8 mouse cellular contexts compared by ENCODE assay signal in genomic region chr10:121477433-121477832, GRCm38 (mm10). TPM values are rescaled to one million over a fixed set of nuclear protein-coding genes. Genes with fewer than 3 reads are reported as not detected.
A peak's percentile ranks its signal among the peaks of the same experiment; 100 is the strongest.
DNase-seq lines count a peak whose midpoint lies in the region; ATAC-seq and TF ChIP-seq lines count a peak whose summit lies in the region.
"Had no signal": no experiment of that assay in that cellular context is flagged by ENCODE, and none has a peak within 500 bp of the region (broad histone marks: within the 10 kb centered on the region; RNA-seq: fewer than 3 reads in every experiment).

No protein-coding gene starts in this region.

- TF ChIP-seq CTCF in midbrain, postnatal 0 days (IDR thresholded peaks at IDR 0.05), result no peak
- no peak for TF ChIP-seq CTCF in stomach, postnatal 0 days (IDR thresholded peaks at IDR 0.05; ENCODE audit: low read depth)

- peak overlapping the region; percentile 70; the same call in 1 of the 2 replicates for H3K4me3 ChIP-seq in midbrain, embryonic 10.5 days
- no peak overlapping the region for H3K4me3 ChIP-seq in midbrain, postnatal 0 days (ENCODE audit: low read depth, low read length)
- no peak overlapping the region for H3K4me3 ChIP-seq in forebrain, embryonic 12.5 days (replicated peaks)
- no peak overlapping the region for H3K4me3 ChIP-seq in stomach, postnatal 0 days (ENCODE audit: low read depth, low read length)

- peaks cover 49% of the 10 kb centered on the region for H3K4me1 ChIP-seq in midbrain, embryonic 10.5 days
- no peaks in the 10 kb centered on the region; the same call in 1 of the 2 replicates for H3K4me1 ChIP-seq in midbrain, postnatal 0 days (ENCODE audit: insufficient read depth, low read length)
- peaks cover 32% of the 10 kb centered on the region for H3K4me1 ChIP-seq in forebrain, embryonic 12.5 days
- peaks cover 6% of the 10 kb centered on the region; the same call in 1 of the 2 replicates for H3K4me1 ChIP-seq in stomach, postnatal 0 days (replicated peaks; ENCODE audit: control insufficient read depth, insufficient read depth)

- H3K36me3 ChIP-seq in midbrain, embryonic 10.5 days, result no peaks in the 10 kb centered on the region
- no peaks in the 10 kb centered on the region for H3K36me3 ChIP-seq in midbrain, postnatal 0 days (ENCODE audit: insufficient read depth, low read length)
- no peaks in the 10 kb centered on the region for H3K36me3 ChIP-seq in forebrain, embryonic 12.5 days (replicated peaks)
- no peaks in the 10 kb centered on the region for H3K36me3 ChIP-seq in stomach, postnatal 0 days (ENCODE audit: control insufficient read depth, insufficient read depth, low read length)

- H3K27me3 ChIP-seq in midbrain, embryonic 10.5 days (ENCODE audit: low read depth, poor library complexity, severe bottlenecking), result peaks cover 23% of the 10 kb centered on the region
- H3K27me3 ChIP-seq in midbrain, postnatal 0 days (ENCODE audit: insufficient read depth, low read length), result peaks cover 4% of the 10 kb centered on the region; the same call in 1 of the 2 replicates
- H3K27me3 ChIP-seq in forebrain, embryonic 12.5 days, result peaks cover 25% of the 10 kb centered on the region
- no peaks in the 10 kb centered on the region for H3K27me3 ChIP-seq in stomach, postnatal 0 days (ENCODE audit: control insufficient read depth, insufficient read depth, low read length)

- TF ChIP-seq EP300 in stomach, postnatal 0 days (optimal IDR thresholded peaks at IDR 0.05), result no peak

- no peak for ATAC-seq in midbrain, postnatal 0 days (ENCODE audit: low FRiP score)
- ATAC-seq in forebrain, embryonic 12.5 days (ENCODE audit: low FRiP score), result no peak
- ATAC-seq in stomach, postnatal 0 days (ENCODE audit: low FRiP score, low TSS enrichment), result no peak

- H3K9me3 ChIP-seq in midbrain, embryonic 10.5 days (replicated peaks), result no peaks in the 10 kb centered on the region
- H3K9me3 ChIP-seq in midbrain, postnatal 0 days (ENCODE audit: low read length), result no peaks in the 10 kb centered on the region
- H3K9me3 ChIP-seq in forebrain, embryonic 12.5 days, result no peaks in the 10 kb centered on the region
- no peaks in the 10 kb centered on the region for H3K9me3 ChIP-seq in stomach, postnatal 0 days (ENCODE audit: control insufficient read depth, low read length)

- H3K4me2 ChIP-seq in midbrain, postnatal 0 days (ENCODE audit: low read depth, low read length, poor library complexity, severe bottlenecking), result no peak overlapping the region
- H3K4me2 ChIP-seq in forebrain, embryonic 12.5 days, result peak overlapping the region; percentile 8; the same call in 1 of the 2 replicates
- no peak overlapping the region for H3K4me2 ChIP-seq in stomach, postnatal 0 days (replicated peaks; ENCODE audit: low read depth)

- DNase-seq in midbrain, embryonic 10.5 days (ENCODE audit: low spot score), result peak; percentile 30
- no peak for DNase-seq in midbrain, postnatal 0 days (ENCODE audit: low spot score)
- peak; percentile 18 for DNase-seq in liver
- no peak for DNase-seq in stomach, postnatal 0 days (ENCODE audit: low spot score)
- DNase-seq in cerebellum, postnatal 14 days, result no peak
- no peak for DNase-seq in urinary bladder, adult 18-20 months (ENCODE audit: low spot score in 2 of 2)
- DNase-seq: gastrocnemius, postnatal 14 days had no signal

- WGBS in midbrain, embryonic 10.5 days, result 10% methylated on average over 10 of the region's 10 CpGs
- 9% methylated on average over 10 of the region's 10 CpGs for WGBS in midbrain, postnatal 0 days
- 12% methylated on average over 10 of the region's 10 CpGs for WGBS in forebrain, embryonic 12.5 days
- WGBS in stomach, postnatal 0 days, result 34% methylated on average over 10 of the region's 10 CpGs

- H3K9ac ChIP-seq in midbrain, postnatal 0 days (replicated peaks; ENCODE audit: low read length, poor library complexity, severe bottlenecking), result no peak overlapping the region
- no peak overlapping the region for H3K9ac ChIP-seq in forebrain, embryonic 12.5 days
- H3K9ac ChIP-seq in stomach, postnatal 0 days (ENCODE audit: low read length), result no peak overlapping the region

- H3K27ac ChIP-seq in midbrain, embryonic 10.5 days (replicated peaks), result peak overlapping the region; percentile 76
- H3K27ac ChIP-seq in midbrain, postnatal 0 days (ENCODE audit: low read depth, low read length), result no peak overlapping the region
- H3K27ac ChIP-seq in forebrain, embryonic 12.5 days, result 0 out of 2 replicates have a peak overlapping the region, but pooled peaks have one; percentile 1
- H3K27ac ChIP-seq in stomach, postnatal 0 days (replicated peaks), result peak overlapping the region; percentile 36; the same call in 1 of the 2 replicates

RNA-seq across cellular contexts. Expression of gene Rassf3, which starts 1.3 kb away (rescaled TPM):
- polyA plus RNA-seq in midbrain, embryonic 10.5 days (2016; fragmentation: Nextera tagmentation; extraction: Ambion mirVana), result 7.2 and 7.8 TPM in 2 replicates
- total RNA-seq in midbrain, postnatal 0 days (2014; rRNA removed), result 5.8 and 6.0 TPM in 2 replicates
- polyA plus RNA-seq in midbrain, postnatal 0 days (2015; fragmentation: Nextera tagmentation; extraction: Ambion mirVana), result 3.0 and 3.4 TPM in 2 replicates
- 6.6 and 7.3 TPM in 2 replicates for polyA plus RNA-seq in forebrain, embryonic 12.5 days (2016; fragmentation: Nextera tagmentation; extraction: Ambion mirVana)
- 19.2 and 20.0 TPM in 2 replicates for polyA plus RNA-seq in stomach, postnatal 0 days (2015; fragmentation: Nextera tagmentation; extraction: Ambion mirVana)

Comparison
In these comparisons a context has a peak if more than half of its experiments do, and no peak if none do; other contexts are left out.
1. DNase-seq: peak in midbrain, embryonic 10.5 days (single experiment) and liver (single experiment); none in midbrain, postnatal 0 days (single experiment), stomach, postnatal 0 days (single experiment), cerebellum, postnatal 14 days (0 of 2) and urinary bladder, adult 18-20 months (0 of 2).